Mouse (Mus musculus) heart, postnatal 0 days (tissue): ENCODE measurements around the gene Slc4a5. TPM values are rescaled to one million over a fixed set of nuclear protein-coding genes. Genes with fewer than 3 reads are reported as not detected.

Experiments
- ATAC-seq: fragments of 200-750 bp; cut with Nextera tagmentation; 2 replicates; pipeline ENCODE4 v1.8.0; 2017; ENCODE audit warnings: low read depth, moderate number of reproducible peaks, moderate library complexity; ENCODE audit not compliant: insufficient read depth
- DNase-seq: peaks from one replicate; pipeline ENCODE4 v3.0.0-alpha.2; 2016; ENCODE audit warnings: low spot score
- H3K27ac ChIP-seq: fragments of 300-500 bp; sonication (generic); 2 replicates; pipeline ENCODE4 v1.5.1; 2014; ENCODE audit warnings: low read depth, mild to moderate bottlenecking
- H3K27me3 ChIP-seq: fragments of 300-500 bp; sonication (generic); 2 replicates; pipeline ENCODE4 v1.6.1; 2014; ENCODE audit warnings: low read length, mixed read lengths; ENCODE audit not compliant: control insufficient read depth, insufficient read depth
- H3K36me3 ChIP-seq: fragments of 300-500 bp; sonication (generic); replicated peaks from 2 replicates; pipeline ENCODE4 v1.6.1; 2014; ENCODE audit warnings: low read length, mixed read lengths; ENCODE audit not compliant: control insufficient read depth, insufficient read depth
- H3K4me1 ChIP-seq: fragments of 300-500 bp; sonication (generic); 2 replicates; pipeline ENCODE4 v1.6.1; 2014; ENCODE audit warnings: antibody characterized with exemption; ENCODE audit not compliant: control insufficient read depth, insufficient read depth
- H3K4me2 ChIP-seq: fragments of 300-500 bp; sonication (generic); 2 replicates; pipeline ENCODE4 v1.6.1; 2014; ENCODE audit warnings: low read depth, mild to moderate bottlenecking, low read length, moderate library complexity
- H3K4me3 ChIP-seq: fragments of 300-500 bp; sonication (generic); 2 replicates; pipeline ENCODE4 v1.5.1; 2014; ENCODE audit warnings: low read depth, low read length
- H3K9ac ChIP-seq: fragments of 300-500 bp; sonication (generic); replicated peaks from 2 replicates; pipeline ENCODE4 v1.6.1; 2014; ENCODE audit warnings: low read depth, low read length, mixed read lengths
- H3K9me3 ChIP-seq: fragments of 300-500 bp; sonication (generic); replicated peaks from 2 replicates; pipeline ENCODE4 v1.6.1; 2016; ENCODE audit warnings: low read length; ENCODE audit not compliant: control insufficient read depth
- CTCF ChIP-seq: IDR thresholded peaks from 2 replicates; pipeline ENCODE4 v1.5.1; 2016; ENCODE audit warnings: antibody characterized with exemption, control low read depth, low read depth
- EP300 ChIP-seq: IDR thresholded peaks from 2 replicates; pipeline ENCODE4 v1.6.1; 2016; ENCODE audit warnings: antibody characterized with exemption, low read depth
- WGBS: fragments of 180-500 bp; shearing (Covaris S2); extraction: QIAGEN DNeasy Blood & Tissue Kit; methylation state at CpG from one replicate; pipeline ENCODE4 v1.1.7; 2014; 5-methylcytosine and 5-hydroxymethylcytosine counted together
- polyA plus RNA-seq: library from polyadenylated mRNA; unstranded; fragments of >200 nt; fragmentation: Nextera tagmentation; extraction: Ambion mirVana; gene quantifications from 2 replicates; pipeline ENCODE4 v1.2.1, GENCODE M21; 2015
- total RNA-seq: library from RNA; depleted of rRNA; stranded (reverse); fragments of >200 nt; gene quantifications from 2 replicates; pipeline ENCODE4 v1.2.3, GENCODE M21; 2014; ENCODE audit warnings: low replicate concordance

Slc4a5 gene
- total and polyA plus RNA-seq, 2 experiments from 2014 or later = 0.03 TPM; not detected in 1

GRCm38 (mm10) chr6:83179390-83180117, 40.1 kb upstream of the Slc4a5 start:
- 31% methylated on average over 12 of the region's 12 CpGs for WGBS
- Histone ChIP-seq H3K36me3 (peaks cover 25% of the 10 kb centered on the region), H3K9me3 (no peaks in the 10 kb centered on the region), H3K4me2 (peak overlapping the region; percentile 49), H3K9ac (no peak overlapping the region), H3K27ac (no peak overlapping the region), H3K4me3 (peak overlapping the region; percentile 19; the same call in 1 of the 2 replicates), H3K4me1 (peaks cover 6% of the 10 kb centered on the region; the same call in 1 of the 2 replicates), H3K27me3 (no peaks in the 10 kb centered on the region)
- TF ChIP-seq EP300 (no peak), CTCF (no peak)
- peak; percentile 76 for ATAC-seq
- no peak for DNase-seq

GRCm38 (mm10) chr6:83180605-83181004, 39.0 kb upstream of the Slc4a5 start:
- peaks cover 11% of the 10 kb centered on the region; the same call in 1 of the 2 replicates for H3K4me1 ChIP-seq
- DNase-seq = no peak
- no peaks in the 10 kb centered on the region for H3K9me3 ChIP-seq
- H3K4me2 ChIP-seq = no peak overlapping the region
- whole genome bisulfite sequencing = 77% methylated on average over 6 of the region's 6 CpGs
- no peak overlapping the region for H3K4me3 ChIP-seq
- TF ChIP-seq CTCF (no peak), EP300 (no peak)
- H3K27ac ChIP-seq = no peak overlapping the region
- peaks cover 26% of the 10 kb centered on the region for H3K36me3 ChIP-seq
- H3K27me3 ChIP-seq = no peaks in the 10 kb centered on the region
- ATAC-seq = no peak
- H3K9ac ChIP-seq = no peak overlapping the region

DNA sequence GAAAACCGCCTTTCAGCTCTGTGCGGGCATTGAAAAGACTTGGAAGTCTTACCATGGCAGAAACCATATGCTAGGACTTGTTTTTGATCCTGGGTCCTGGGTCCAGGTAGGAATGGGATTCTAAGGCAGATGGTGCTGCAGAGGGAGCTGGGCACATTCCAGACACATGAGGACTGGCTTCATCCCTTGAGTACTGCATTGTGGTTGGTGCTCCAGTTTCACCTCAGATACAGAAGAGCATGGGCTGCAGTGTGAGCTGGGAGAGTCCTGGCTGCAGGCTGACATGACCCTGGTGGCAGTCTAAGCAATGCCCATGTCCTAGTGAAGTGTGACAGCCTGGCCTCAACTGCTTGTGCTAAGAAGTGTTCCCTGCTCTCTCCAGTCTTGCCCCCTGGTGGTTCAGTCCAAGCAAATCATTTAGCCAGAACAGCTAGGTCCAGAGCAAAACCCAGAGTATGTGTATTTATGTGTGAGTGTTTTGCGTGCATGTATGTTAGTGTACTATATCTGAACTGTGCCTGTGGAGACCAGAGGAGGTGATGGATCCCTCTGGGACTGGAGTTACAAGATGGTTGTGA, 34.7 kb upstream of the Slc4a5 start:
- Histone ChIP-seq H3K4me2 (no peak overlapping the region), H3K27ac (no peak overlapping the region), H3K4me3 (no peak overlapping the region), H3K9ac (no peak overlapping the region), H3K9me3 (no peaks in the 10 kb centered on the region), H3K36me3 (peaks cover 38% of the 10 kb centered on the region), H3K4me1 (peaks cover 7% of the 10 kb centered on the region; the same call in 1 of the 2 replicates), H3K27me3 (no peaks in the 10 kb centered on the region)
- DNase-seq (no peak), ATAC-seq (no peak)
- 95% methylated on average over 3 of the region's 3 CpGs for WGBS
- TF ChIP-seq EP300 (no peak), CTCF (peak; percentile 52)

DNA sequence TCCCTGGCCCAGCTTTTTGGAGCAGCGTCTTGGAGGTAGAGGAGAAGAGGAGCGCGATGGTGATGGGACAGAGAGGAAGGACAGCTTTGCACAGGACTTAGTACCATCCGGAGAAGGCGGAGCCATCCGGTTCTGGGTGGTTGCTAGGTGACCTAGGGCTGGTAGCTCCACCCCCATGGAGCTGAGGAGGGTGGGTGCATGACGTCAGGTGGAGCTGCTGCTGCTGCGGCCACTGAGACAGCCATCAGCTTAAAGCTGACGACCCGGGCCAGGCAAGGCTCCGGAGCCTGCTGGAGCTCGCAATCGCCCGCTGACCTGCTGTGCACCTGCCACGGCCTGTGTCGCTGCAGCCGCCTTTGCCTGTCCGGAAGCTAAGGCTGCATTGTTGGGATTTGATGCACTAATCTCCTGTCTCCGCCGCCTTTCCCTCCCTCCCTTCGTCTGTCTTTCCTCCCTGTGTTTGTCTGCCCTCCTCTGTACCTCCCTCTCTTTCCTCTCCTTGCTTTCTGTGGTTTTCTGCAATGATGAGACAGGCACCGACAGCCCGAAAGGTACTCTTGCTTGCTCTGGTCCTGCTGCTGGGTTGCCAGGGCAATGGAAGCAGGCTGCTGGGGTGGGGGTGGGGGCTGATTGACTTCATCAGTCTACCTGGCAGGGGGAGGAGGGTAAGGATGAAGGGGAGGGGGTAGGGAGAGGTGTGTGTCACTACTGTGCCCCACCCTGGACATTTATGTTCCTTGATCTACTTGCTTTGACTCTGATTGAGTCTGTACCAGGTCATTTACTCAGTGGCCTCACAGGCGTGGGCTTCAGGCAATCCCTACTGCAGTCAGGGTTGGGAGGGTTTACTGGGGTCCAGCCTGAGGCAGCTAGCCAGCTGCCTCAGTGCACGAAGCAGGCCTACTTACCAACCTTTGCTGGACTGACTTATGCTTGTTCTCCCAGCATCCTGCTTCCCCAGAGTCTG, 33.5 kb upstream of the Slc4a5 start:
- 0 out of 2 replicates have a peak, but pooled peaks cover 6% of the 10 kb centered on the region for H3K4me1 ChIP-seq
- no peak overlapping the region for H3K27ac ChIP-seq
- peak; percentile 54 for ATAC-seq
- no peak overlapping the region for H3K4me3 ChIP-seq
- peaks cover 50% of the 10 kb centered on the region for H3K36me3 ChIP-seq
- 32% methylated on average over 25 of the region's 25 CpGs for WGBS
- no peaks in the 10 kb centered on the region for H3K27me3 ChIP-seq
- peak; percentile 14 for DNase-seq
- no peak overlapping the region for H3K9ac ChIP-seq
- H3K9me3 ChIP-seq = no peaks in the 10 kb centered on the region
- H3K4me2 ChIP-seq = peak overlapping the region; percentile 5; the same call in 1 of the 2 replicates
- TF ChIP-seq EP300 = no peak
- no peak for TF ChIP-seq CTCF

- ATAC-seq = no peak
- peaks cover 58% of the 10 kb centered on the region for H3K36me3 ChIP-seq
- 97% methylated on average over 2 of the region's 2 CpGs for WGBS
Measured at GRCm38 (mm10) chr6:83186946-83187345, 32.7 kb upstream of the Slc4a5 start.

More at GRCm38 (mm10) chr6:83186946-83187345, 32.7 kb upstream of the Slc4a5 start:
- no peak for DNase-seq
- Histone ChIP-seq H3K4me3 (no peak overlapping the region), H3K4me1 (0 out of 2 replicates have a peak, but pooled peaks cover 6% of the 10 kb centered on the region), H3K4me2 (no peak overlapping the region), H3K9ac (no peak overlapping the region), H3K27ac (no peak overlapping the region; the same call in 1 of the 2 replicates), H3K27me3 (no peaks in the 10 kb centered on the region), H3K9me3 (no peaks in the 10 kb centered on the region)
- TF ChIP-seq CTCF (no peak), EP300 (no peak)
